Mouse (Mus musculus) left cerebral cortex, adult 2 months (tissue): ENCODE measurements at regions not wholly inside any gene's neighbourhood (a gene's known extent, or its start where the extent isn't known, plus 50 kb on each side); places are given as distances from the start of the nearest gene placed in this dataset.

ENCODE experiments used
- DNase-seq, 2 experiments: peaks; one replicate each; pipeline ENCODE4 v3.0.0; 2021 to 2022; ENCODE audit warnings: low spot score in 2 of 2, mixed read lengths in 1 of 2; ENCODE audit errors: extremely low spot score in 1 of 2
- H3K27ac ChIP-seq: fragments of 200-600 bp; 2 replicates; pipeline ENCODE4 v1.8.1; 2022
- H3K4me3 ChIP-seq: fragments of 200-600 bp; 2 replicates; pipeline ENCODE4 v1.8.1; 2022
- CTCF ChIP-seq: fragments of 200-600 bp; IDR thresholded peaks from 2 replicates; pipeline ENCODE4 v1.8.1; 2022; ENCODE audit warnings: antibody characterized with exemption, mild to moderate bottlenecking, moderate library complexity
- intact Hi-C: fragments of 180-260 bp; cut with DNase I; formaldehyde crosslinking; loops from one replicate; pipeline ENCODE4 v1.15.1; 2025

DNA sequence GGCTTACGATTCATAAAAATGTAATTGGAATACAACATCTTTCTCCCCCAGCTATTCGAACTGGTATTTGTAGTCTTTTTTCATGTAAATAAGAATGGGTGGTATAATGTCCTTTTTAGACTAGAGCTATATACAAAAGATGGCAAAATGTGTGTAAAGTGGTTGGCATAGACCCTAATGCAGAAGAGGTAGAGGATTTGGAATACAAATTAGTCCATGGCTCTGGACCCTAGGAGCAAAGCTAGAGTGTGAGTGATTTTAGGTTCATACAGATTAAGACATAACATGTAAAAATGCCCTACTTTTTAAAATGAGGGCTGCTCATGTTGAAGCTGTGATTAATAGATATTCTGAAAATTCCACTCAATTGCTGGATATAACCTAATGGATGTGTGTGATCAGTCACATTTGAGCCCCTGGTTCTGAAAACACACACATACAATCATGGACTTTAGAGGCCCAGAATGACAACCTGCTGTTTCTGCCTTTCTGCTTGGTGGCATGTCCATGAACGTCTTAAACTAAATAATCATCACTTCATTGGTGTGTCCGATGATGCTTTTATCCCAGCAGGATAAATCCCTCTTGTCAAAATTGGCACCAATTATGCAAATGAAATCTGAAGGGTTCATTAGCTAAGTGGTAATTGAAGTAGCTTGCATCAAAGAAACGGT lies 423.6 kb upstream of the Lrrc7 start:
- intact Hi-C loops = no loop called here
- Histone ChIP-seq H3K27ac (no peak overlapping the region), H3K4me3 (no peak overlapping the region)
- no peak for TF ChIP-seq CTCF
- DNase-seq = no peak

DNA sequence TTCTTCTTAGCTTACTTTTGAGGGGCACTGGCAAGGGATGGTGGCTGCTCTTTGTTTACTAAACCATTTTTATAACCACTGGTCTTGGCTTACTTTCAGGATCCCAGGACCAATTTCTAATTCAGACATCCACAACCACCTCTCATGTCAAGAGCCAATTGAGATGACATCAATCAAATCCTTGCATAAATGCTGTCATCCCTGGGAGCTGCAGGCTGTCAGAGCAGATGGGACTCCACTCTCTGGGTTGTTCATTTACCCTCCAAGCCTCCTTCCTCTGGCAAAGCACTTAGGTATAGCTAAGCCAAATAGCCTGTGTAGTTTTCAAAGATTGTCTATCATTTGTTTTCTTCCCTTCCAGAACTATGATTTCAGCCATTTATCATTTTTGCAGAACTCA lies 385.0 kb upstream of the Lrrc7 start:
- no peak for DNase-seq
- intact Hi-C loops = no loop called here
- Histone ChIP-seq H3K4me3 (no peak overlapping the region), H3K27ac (no peak overlapping the region)
- no peak for TF ChIP-seq CTCF

DNA sequence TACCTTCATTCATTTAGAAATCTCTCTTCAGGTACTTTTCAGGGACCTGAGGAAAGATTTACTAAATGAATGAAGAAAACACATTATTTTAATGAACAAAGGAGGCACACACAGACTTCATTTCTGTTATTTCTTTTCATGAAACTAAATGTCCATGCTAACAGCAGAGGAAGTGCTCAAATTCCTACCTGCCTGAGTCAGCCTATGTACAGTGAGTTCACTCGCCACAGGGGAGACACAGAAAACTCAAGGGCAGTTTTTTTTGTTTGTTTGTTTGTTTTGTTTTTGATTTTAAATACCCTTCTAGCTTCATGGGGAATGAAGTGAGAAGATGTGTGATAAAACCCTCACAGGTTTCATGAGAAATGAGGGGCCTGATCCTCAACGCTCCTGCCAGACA lies 343.1 kb upstream of the Lrrc7 start:
- H3K4me3 ChIP-seq = no peak overlapping the region
- DNase-seq = no peak
- no peak for TF ChIP-seq CTCF
- intact Hi-C loops = no loop called here
- H3K27ac ChIP-seq = 0 out of 2 replicates have a peak overlapping the region, but pooled peaks have one; percentile 19

DNA sequence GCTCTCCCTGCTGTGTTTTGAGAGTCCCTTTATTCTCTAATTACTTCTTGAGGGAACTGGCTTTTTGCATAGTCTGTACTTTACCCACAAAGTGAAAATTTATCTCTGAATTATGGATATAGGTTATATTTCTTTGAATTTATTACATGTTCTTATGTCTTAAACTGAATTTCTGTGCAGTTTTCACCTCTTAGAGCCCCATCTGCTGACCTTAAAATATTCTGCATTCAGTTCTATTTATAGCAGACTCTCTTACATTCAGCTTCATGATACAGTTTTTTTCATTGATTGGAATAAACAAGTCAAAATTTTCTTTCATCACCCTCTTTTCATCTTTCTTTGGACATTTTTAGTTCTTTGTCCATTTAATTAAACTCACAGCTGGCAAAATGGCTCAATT lies 337.4 kb upstream of the Lrrc7 start:
- TF ChIP-seq CTCF = no peak
- no peak for DNase-seq
- intact Hi-C loops = no loop called here
- no peak overlapping the region for H3K4me3 ChIP-seq
- H3K27ac ChIP-seq = no peak overlapping the region

DNA sequence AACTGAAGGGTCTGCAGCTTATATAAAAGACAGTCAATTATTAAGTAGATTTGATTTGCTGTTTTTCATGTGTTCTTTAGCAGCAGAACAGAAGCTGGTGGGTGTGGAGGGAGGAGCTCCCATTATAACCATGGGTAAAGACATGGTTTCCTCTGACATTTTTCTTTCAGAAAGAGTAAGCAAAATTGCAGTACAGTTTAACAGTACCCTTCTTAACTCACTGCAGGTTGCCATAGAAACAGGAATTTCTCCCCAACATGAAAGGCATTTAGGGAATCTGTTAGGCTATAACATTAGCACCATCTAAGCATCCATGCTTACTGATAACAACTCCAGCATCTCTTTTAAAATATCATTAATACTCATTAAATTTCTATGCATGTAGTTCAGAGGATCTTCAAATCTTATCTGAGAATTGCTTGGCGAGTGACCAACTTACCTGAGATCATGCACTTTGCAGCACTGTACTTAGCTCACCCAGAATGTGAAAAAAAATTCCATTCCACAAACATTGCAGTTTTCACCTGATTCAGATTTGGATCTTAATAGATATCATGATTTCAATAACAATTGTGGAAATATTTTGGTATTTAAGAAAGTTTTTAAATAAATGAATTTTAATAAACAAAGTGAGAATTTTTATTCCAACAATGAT lies 324.8 kb upstream of the Lrrc7 start:
- Histone ChIP-seq H3K27ac (peak overlapping the region; percentile 45), H3K4me3 (no peak overlapping the region)
- TF ChIP-seq CTCF = no peak
- DNase-seq = no peak
- intact Hi-C loops = no loop called here

DNA sequence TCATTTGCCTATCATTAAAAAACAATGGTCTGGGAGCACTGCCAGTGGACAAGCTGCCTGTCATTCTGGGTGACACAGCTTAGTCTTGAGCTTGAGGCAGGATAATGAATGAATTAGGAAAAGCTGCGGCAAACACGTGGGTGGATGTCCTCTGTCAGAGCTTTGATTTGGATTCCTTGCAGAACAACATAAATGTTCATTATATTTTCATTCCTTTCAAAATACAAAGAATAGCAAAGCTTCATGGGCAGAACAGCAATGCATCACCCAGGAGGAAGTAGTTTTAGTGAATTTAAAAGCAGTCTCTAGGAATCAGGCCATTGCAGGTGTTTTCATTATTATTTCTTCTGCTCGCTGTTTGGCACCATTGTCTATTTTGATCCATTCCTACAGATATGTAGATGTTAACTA lies 324.3 kb upstream of the Lrrc7 start:
- intact Hi-C loops = no loop called here
- peak in 1 of 2 experiments; percentile 11 for DNase-seq
- TF ChIP-seq CTCF = no peak
- H3K4me3 ChIP-seq = no peak overlapping the region
- peak overlapping the region; percentile 45 for H3K27ac ChIP-seq
